Mouse (Mus musculus) liver, postnatal 0 days (tissue): ENCODE data around the gene Hmg20a. TPM values are rescaled to one million over a fixed set of nuclear protein-coding genes. Genes with fewer than 3 reads are reported as not detected.

ENCODE experiments used
- ATAC-seq: fragments of 200-750 bp; cut with Nextera tagmentation; 2 replicates; pipeline ENCODE4 v1.8.0; 2017; ENCODE audit warnings: mild to moderate bottlenecking, moderate library complexity
- DNase-seq: peaks from one replicate; pipeline ENCODE4 v3.0.0-alpha.2; 2016
- H3K27ac ChIP-seq: fragments of 300-500 bp; sonication (generic); 2 replicates; pipeline ENCODE4 v1.5.1; 2014; ENCODE audit warnings: antibody characterized with exemption, moderate library complexity, mild to moderate bottlenecking, low read depth
- H3K27me3 ChIP-seq: fragments of 300-500 bp; sonication (generic); 2 replicates; pipeline ENCODE4 v1.6.1; 2014; ENCODE audit warnings: low read length, control low read depth, mixed read lengths; ENCODE audit not compliant: insufficient read depth
- H3K36me3 ChIP-seq: fragments of 300-500 bp; sonication (generic); replicated peaks from 2 replicates; pipeline ENCODE4 v1.6.1; 2014; ENCODE audit warnings: mild to moderate bottlenecking, control low read depth, low read length, moderate library complexity, mixed read lengths; ENCODE audit not compliant: insufficient read depth
- H3K4me1 ChIP-seq: fragments of 300-500 bp; sonication (generic); 2 replicates; pipeline ENCODE4 v1.6.1; 2014; ENCODE audit warnings: antibody characterized with exemption, mild to moderate bottlenecking, control low read depth; ENCODE audit not compliant: insufficient read depth
- H3K4me2 ChIP-seq: fragments of 300-500 bp; sonication (generic); 2 replicates; pipeline ENCODE4 v1.6.1; 2014; ENCODE audit warnings: low read depth, mild to moderate bottlenecking, low read length, moderate library complexity, mixed read lengths
- H3K4me3 ChIP-seq: fragments of 300-500 bp; sonication (generic); 2 replicates; pipeline ENCODE4 v1.5.1; 2014; ENCODE audit warnings: low read depth, low read length
- H3K9ac ChIP-seq: fragments of 300-500 bp; sonication (generic); replicated peaks from 2 replicates; pipeline ENCODE4 v1.6.1; 2014; ENCODE audit warnings: mild to moderate bottlenecking, moderate library complexity
- H3K9me3 ChIP-seq: fragments of 300-500 bp; sonication (generic); 2 replicates; pipeline ENCODE4 v1.6.1; 2016; ENCODE audit warnings: mild to moderate bottlenecking, control low read depth, low read length, mixed read lengths
- CTCF ChIP-seq: sonication (generic); IDR thresholded peaks from 2 replicates; pipeline ENCODE4 v1.5.1; 2016; ENCODE audit warnings: antibody characterized with exemption, low read depth
- EP300 ChIP-seq: IDR thresholded peaks from 2 replicates; pipeline ENCODE4 v1.6.1; 2016; ENCODE audit warnings: antibody characterized with exemption, low read depth, mild to moderate bottlenecking
- WGBS: fragments of 180-500 bp; shearing (Covaris S2); extraction: QIAGEN DNeasy Blood & Tissue Kit; methylation state at CpG from one replicate; pipeline ENCODE4 v1.1.7; 2014; ENCODE audit not compliant: insufficient replicate concordance; 5-methylcytosine and 5-hydroxymethylcytosine counted together
- polyA plus RNA-seq: library from polyadenylated mRNA; unstranded; fragments of >200 nt; fragmentation: Nextera tagmentation; extraction: Ambion mirVana; gene quantifications from 2 replicates; pipeline ENCODE4 v1.2.1, GENCODE M21; 2015

Hmg20a gene
- polyA plus RNA-seq, 1 experiment from 2014 or later: 8.3 TPM

DNA sequence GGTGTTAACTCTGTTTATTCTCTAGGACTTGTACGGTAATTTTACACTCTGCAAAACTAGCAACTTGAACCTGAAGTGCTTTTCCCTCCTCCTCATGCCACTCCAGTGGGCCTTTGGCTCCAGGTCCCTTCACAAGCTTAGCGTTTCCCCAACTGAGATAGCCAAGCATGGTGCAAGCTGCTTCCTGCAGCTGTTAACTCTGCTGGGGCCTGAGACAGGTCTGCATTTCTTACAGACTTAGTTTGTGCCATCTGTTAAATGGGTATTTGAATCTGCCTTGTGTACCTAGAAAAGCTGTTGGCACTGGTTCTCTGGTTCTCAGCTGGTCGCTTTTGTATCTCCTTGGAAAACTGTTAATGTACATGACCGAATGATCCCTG lies 89.3 kb downstream of the Hmg20a start:
- no peak for DNase-seq
- TF ChIP-seq CTCF (no peak), EP300 (no peak)
- Histone ChIP-seq H3K27ac (peak overlapping the region; percentile 82), H3K4me3 (peak overlapping the region; percentile 50), H3K27me3 (no peaks in the 10 kb centered on the region), H3K4me1 (peaks cover 30% of the 10 kb centered on the region), H3K36me3 (no peaks in the 10 kb centered on the region), H3K9ac (peak overlapping the region; percentile 18; the same call in 1 of the 2 replicates), H3K9me3 (no peaks in the 10 kb centered on the region), H3K4me2 (peak overlapping the region; percentile 91)
- 48% methylated on average over 4 of the region's 4 CpGs for WGBS
- ATAC-seq: no peak

DNA sequence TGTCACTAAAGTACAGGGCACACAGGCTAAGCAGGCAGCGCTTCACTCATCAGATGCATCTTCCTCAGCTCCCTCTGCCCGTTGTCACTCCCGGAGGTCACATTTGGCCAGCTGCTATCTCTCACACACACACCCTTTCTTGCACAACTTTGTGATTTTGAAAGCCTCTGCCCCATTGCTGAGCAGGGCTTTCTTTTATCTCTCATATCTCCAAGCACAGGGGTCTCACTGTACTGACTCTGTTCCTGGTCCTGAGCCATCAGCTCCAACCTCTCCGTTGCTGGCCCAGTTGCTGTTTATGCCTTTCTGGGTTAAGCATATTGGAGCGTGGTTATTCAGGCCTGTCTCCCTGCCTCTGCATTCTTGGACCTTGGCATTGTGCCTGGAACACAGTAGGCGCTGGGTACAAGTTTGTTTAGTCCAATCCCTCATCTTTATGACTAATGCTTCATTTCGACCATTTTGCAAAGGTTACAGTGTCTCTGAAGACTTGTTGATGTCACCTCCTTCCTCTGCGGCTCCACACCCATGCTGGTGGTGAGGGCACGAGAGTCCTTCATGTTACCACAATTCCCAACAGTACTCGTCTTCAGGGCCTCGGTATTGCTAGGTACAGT lies 90.5 kb downstream of the Hmg20a start:
- TF ChIP-seq CTCF (no peak), EP300 (no peak)
- Histone ChIP-seq H3K27ac (peak overlapping the region; percentile 60), H3K4me2 (no peak overlapping the region), H3K27me3 (no peaks in the 10 kb centered on the region), H3K9ac (no peak overlapping the region), H3K4me3 (no peak overlapping the region), H3K36me3 (no peaks in the 10 kb centered on the region), H3K9me3 (no peaks in the 10 kb centered on the region), H3K4me1 (peaks cover 30% of the 10 kb centered on the region)
- ATAC-seq (peak; percentile 58), DNase-seq (peak; percentile 56)
- 18% methylated on average over 11 of the region's 11 CpGs for WGBS

GRCm38 (mm10) chr9:56510281-56510680 lies 91.9 kb downstream of the Hmg20a start:
- Histone ChIP-seq H3K4me3 (no peak overlapping the region), H3K4me2 (no peak overlapping the region), H3K27ac (no peak overlapping the region), H3K36me3 (no peaks in the 10 kb centered on the region), H3K27me3 (no peaks in the 10 kb centered on the region), H3K9ac (no peak overlapping the region), H3K9me3 (no peaks in the 10 kb centered on the region), H3K4me1 (peaks cover 27% of the 10 kb centered on the region)
- TF ChIP-seq CTCF: no peak
- no peak for TF ChIP-seq EP300
- ATAC-seq: no peak
- 71% methylated on average over 2 of the region's 2 CpGs for WGBS
- no peak for DNase-seq

- Histone ChIP-seq H3K4me2 (no peak overlapping the region), H3K9me3 (no peaks in the 10 kb centered on the region), H3K27ac (no peak overlapping the region), H3K4me1 (peaks cover 14% of the 10 kb centered on the region), H3K9ac (no peak overlapping the region), H3K4me3 (no peak overlapping the region), H3K27me3 (no peaks in the 10 kb centered on the region), H3K36me3 (no peaks in the 10 kb centered on the region)
- 80% methylated on average over 4 of the region's 4 CpGs for WGBS
- TF ChIP-seq EP300 (no peak), CTCF (no peak)
- DNase-seq: no peak
- ATAC-seq: no peak
Measured at GRCm38 (mm10) chr9:56512486-56512885, 94.1 kb downstream of the Hmg20a start.

DNA sequence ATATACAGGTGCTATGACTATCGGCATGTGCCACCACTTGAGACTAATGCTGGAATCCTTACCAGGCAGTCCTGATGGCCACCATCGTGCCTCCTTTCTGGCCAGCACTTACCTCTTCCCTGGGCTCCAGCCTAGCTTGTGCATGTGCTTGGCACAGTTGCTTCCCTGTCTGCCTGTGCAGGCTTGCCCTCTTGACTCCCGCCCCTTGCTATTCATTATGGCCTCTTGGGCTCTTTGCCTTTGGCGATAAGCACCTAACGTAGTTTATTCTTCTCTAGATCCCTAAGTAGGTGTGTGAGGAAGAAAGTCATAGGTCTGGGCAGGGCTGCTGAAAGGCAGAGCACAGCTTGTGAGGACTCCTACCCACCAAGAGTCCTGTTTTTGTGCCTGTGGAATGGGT lies 96.7 kb downstream of the Hmg20a start:
- no peak for DNase-seq

GRCm38 (mm10) chr9:56516219-56516618 lies 97.8 kb downstream of the Hmg20a start:
- DNase-seq (no peak), ATAC-seq (no peak)
- H3K4me3 ChIP-seq: no peak overlapping the region
- H3K9me3 ChIP-seq: no peaks in the 10 kb centered on the region
- no peaks in the 10 kb centered on the region for H3K36me3 ChIP-seq
- H3K4me2 ChIP-seq: no peak overlapping the region
- no peak overlapping the region for H3K27ac ChIP-seq
- no peak for TF ChIP-seq CTCF
- TF ChIP-seq EP300: no peak
- H3K9ac ChIP-seq: no peak overlapping the region
- 69% methylated on average over 3 of the region's 3 CpGs for WGBS
- no peaks in the 10 kb centered on the region for H3K27me3 ChIP-seq
- no peaks in the 10 kb centered on the region for H3K4me1 ChIP-seq

More for the DNA sequence above, 96.7 kb downstream of the Hmg20a start:
- H3K9ac ChIP-seq: no peak overlapping the region
- TF ChIP-seq EP300 (no peak), CTCF (no peak)
- H3K9me3 ChIP-seq: no peaks in the 10 kb centered on the region
- ATAC-seq: no peak
- no peak overlapping the region for H3K4me2 ChIP-seq
- no peaks in the 10 kb centered on the region for H3K4me1 ChIP-seq
- WGBS: 81% methylated on average over 5 of the region's 5 CpGs
- no peak overlapping the region for H3K4me3 ChIP-seq
- no peak overlapping the region for H3K27ac ChIP-seq
- no peaks in the 10 kb centered on the region for H3K27me3 ChIP-seq
- no peaks in the 10 kb centered on the region for H3K36me3 ChIP-seq
